Mouse (Mus musculus): ENCODE results near the gene Tcp10a. TPM values are rescaled to one million over a fixed set of nuclear protein-coding genes. Genes with fewer than 3 reads are reported as not detected.
"Not testable (repeated sequence)": the region's sequence is repeated elsewhere in the genome, so short reads cannot be mapped to it uniquely, and the experiment has no call there.

Gene Tcp10a
- polyA plus RNA-seq (2016; fragmentation: Nextera tagmentation; extraction: Ambion mirVana), result not detected in 2 replicates

- H3K9me3 ChIP-seq; H3K27ac ChIP-seq; H3K9ac ChIP-seq; H3K36me3 ChIP-seq (replicated peaks); ATAC-seq (ENCODE audit: low FRiP score); H3K4me3 ChIP-seq (replicated peaks); H3K4me1 ChIP-seq; H3K27me3 ChIP-seq; H3K4me2 ChIP-seq: not testable (repeated sequence)
- 97% methylated on average over 5 of the region's 5 CpGs for WGBS
Measured at GRCm38 (mm10) chr17:7324346-7324745, at the start of gene Tcp10a. Gene Tcp10a (plus strand): TSS chr17:7324646.

- Histone ChIP-seq H3K36me3 (replicated peaks) (peaks cover 42% of the 10 kb centered on the region), H3K4me2 (no peak overlapping the region), H3K9ac (no peak overlapping the region), H3K4me1 (no peaks in the 10 kb centered on the region), H3K4me3 (replicated peaks) (no peak overlapping the region), H3K27me3 (no peaks in the 10 kb centered on the region), H3K27ac (no peak overlapping the region), H3K9me3 (no peaks in the 10 kb centered on the region)
- ATAC-seq (ENCODE audit: low FRiP score), result no peak
- WGBS, result 95% methylated on average over 15 of the region's 15 CpGs
Measured at GRCm38 (mm10) chr17:7278702-7279242, 45.7 kb upstream of the Tcp10a start.

GRCm38 (mm10) chr17:7279251-7279650 is 45.2 kb upstream of the Tcp10a start:
- no peaks in the 10 kb centered on the region for H3K9me3 ChIP-seq
- peaks cover 42% of the 10 kb centered on the region for H3K36me3 ChIP-seq (replicated peaks)
- H3K4me1 ChIP-seq, result no peaks in the 10 kb centered on the region
- H3K27ac ChIP-seq, result no peak overlapping the region
- no peak overlapping the region for H3K4me3 ChIP-seq (replicated peaks)
- 91% methylated on average over 9 of the region's 9 CpGs for WGBS
- no peaks in the 10 kb centered on the region for H3K27me3 ChIP-seq
- no peak for ATAC-seq (ENCODE audit: low FRiP score)
- no peak overlapping the region for H3K9ac ChIP-seq
- H3K4me2 ChIP-seq, result no peak overlapping the region

GRCm38 (mm10) chr17:7284297-7284910 is 40.0 kb upstream of the Tcp10a start:
- Histone ChIP-seq H3K9ac (no peak overlapping the region), H3K9me3 (no peaks in the 10 kb centered on the region), H3K27ac (no peak overlapping the region), H3K27me3 (no peaks in the 10 kb centered on the region), H3K4me1 (no peaks in the 10 kb centered on the region), H3K36me3 (replicated peaks) (peaks cover 34% of the 10 kb centered on the region), H3K4me2 (no peak overlapping the region), H3K4me3 (replicated peaks) (no peak overlapping the region)
- WGBS, result 82% methylated on average over 8 of the region's 8 CpGs
- ATAC-seq (ENCODE audit: low FRiP score), result no peak

- no peak overlapping the region for H3K4me2 ChIP-seq
- H3K36me3 ChIP-seq (replicated peaks), result peaks cover 29% of the 10 kb centered on the region
- H3K27me3 ChIP-seq, result no peaks in the 10 kb centered on the region
- H3K9ac ChIP-seq, result no peak overlapping the region
- no peak overlapping the region for H3K27ac ChIP-seq
- no peaks in the 10 kb centered on the region for H3K4me1 ChIP-seq
- H3K4me3 ChIP-seq (replicated peaks), result no peak overlapping the region
- no peaks in the 10 kb centered on the region for H3K9me3 ChIP-seq
- no peak for ATAC-seq (ENCODE audit: low FRiP score)
- WGBS, result 89% methylated on average over 12 of the region's 12 CpGs
Measured at GRCm38 (mm10) chr17:7285292-7285691, 39.2 kb upstream of the Tcp10a start.

GRCm38 (mm10) chr17:7286422-7287050 is 37.9 kb upstream of the Tcp10a start:
- Histone ChIP-seq H3K27me3 (no peaks in the 10 kb centered on the region), H3K4me3 (replicated peaks) (no peak overlapping the region), H3K36me3 (replicated peaks) (peaks cover 26% of the 10 kb centered on the region), H3K27ac (no peak overlapping the region), H3K4me2 (no peak overlapping the region), H3K4me1 (peaks cover 1% of the 10 kb centered on the region), H3K9ac (no peak overlapping the region), H3K9me3 (no peaks in the 10 kb centered on the region)
- no peak for ATAC-seq (ENCODE audit: low FRiP score)
- 79% methylated on average over 11 of the region's 12 CpGs for WGBS

- Histone ChIP-seq H3K9ac (no peak overlapping the region), H3K27ac (peak overlapping the region; percentile 25; the same call in 1 of the 2 replicates)
- peak; percentile 46; the same call in 1 of the 2 replicates for ATAC-seq (ENCODE audit: low FRiP score)
Measured at GRCm38 (mm10) chr17:7292012-7292684, 32.3 kb upstream of the Tcp10a start.

GRCm38 (mm10) chr17:7306278-7307196 is 17.9 kb upstream of the Tcp10a start:
- H3K4me3 ChIP-seq (replicated peaks); H3K9ac ChIP-seq; H3K9me3 ChIP-seq; H3K27ac ChIP-seq; H3K4me1 ChIP-seq; H3K27me3 ChIP-seq; H3K4me2 ChIP-seq; H3K36me3 ChIP-seq (replicated peaks): not testable (repeated sequence)
- peak; percentile 83 for ATAC-seq (ENCODE audit: low FRiP score)
- WGBS, result 59% methylated on average over 8 of the region's 8 CpGs

More at GRCm38 (mm10) chr17:7292012-7292684, 32.3 kb upstream of the Tcp10a start:
- peaks cover 9% of the 10 kb centered on the region for H3K4me1 ChIP-seq
- peaks cover 10% of the 10 kb centered on the region for H3K36me3 ChIP-seq (replicated peaks)
- 47% methylated on average over 11 of the region's 11 CpGs for WGBS
- no peaks in the 10 kb centered on the region for H3K27me3 ChIP-seq
- H3K9me3 ChIP-seq, result no peaks in the 10 kb centered on the region
- H3K4me2 ChIP-seq, result no peak overlapping the region
- H3K4me3 ChIP-seq (replicated peaks), result no peak overlapping the region

GRCm38 (mm10) chr17:7315693-7316382 is 8.6 kb upstream of the Tcp10a start:
- ATAC-seq (ENCODE audit: low FRiP score); H3K27ac ChIP-seq; H3K9me3 ChIP-seq; H3K4me1 ChIP-seq; H3K9ac ChIP-seq; H3K4me2 ChIP-seq; H3K4me3 ChIP-seq (replicated peaks); H3K36me3 ChIP-seq (replicated peaks); H3K27me3 ChIP-seq: not testable (repeated sequence)
- 92% methylated on average over 7 of the region's 8 CpGs for WGBS

- H3K9ac ChIP-seq; H3K27ac ChIP-seq; H3K4me1 ChIP-seq; H3K4me3 ChIP-seq (replicated peaks); ATAC-seq (ENCODE audit: low FRiP score); H3K9me3 ChIP-seq; H3K36me3 ChIP-seq (replicated peaks); H3K4me2 ChIP-seq; H3K27me3 ChIP-seq: not testable (repeated sequence)
- 91% methylated on average over 6 of the region's 6 CpGs for WGBS
Measured at GRCm38 (mm10) chr17:7319789-7320188, 4.7 kb upstream of the Tcp10a start.

- H3K27me3 ChIP-seq; H3K9me3 ChIP-seq; H3K9ac ChIP-seq; H3K4me3 ChIP-seq (replicated peaks); ATAC-seq (ENCODE audit: low FRiP score); H3K36me3 ChIP-seq (replicated peaks); H3K4me2 ChIP-seq; H3K4me1 ChIP-seq; H3K27ac ChIP-seq: not testable (repeated sequence)
- WGBS, result 87% methylated on average over 6 of the region's 8 CpGs
Measured at GRCm38 (mm10) chr17:7326415-7326814, 2.0 kb downstream of the Tcp10a start.
